Mouse (Mus musculus): ENCODE results near the gene M1ap. TPM values are rescaled to one million over a fixed set of nuclear protein-coding genes. Genes with fewer than 3 reads are reported as not detected.
A peak's percentile ranks its signal among the peaks of the same experiment; 100 is the strongest.

M1ap gene
- polyA plus RNA-seq, 1 experiment from 2014 or later, result 0.81 TPM

GRCm38 (mm10) chr6:82917076-82917777 lies 29.5 kb upstream of the M1ap start:
- Histone ChIP-seq H3K4me3 (no peak overlapping the region), H3K27me3 (ENCODE audit: poor library complexity, severe bottlenecking) (peaks cover 6% of the 10 kb centered on the region; the same call in 1 of the 2 replicates), H3K4me1 (no peaks in the 10 kb centered on the region), H3K36me3 (replicated peaks) (no peaks in the 10 kb centered on the region), H3K27ac (no peak overlapping the region), H3K9me3 (no peaks in the 10 kb centered on the region)
- WGBS, result 85% methylated on average over 26 of the region's 26 CpGs
- no peak for DNase-seq (ENCODE audit: extremely low spot score, low spot score)

GRCm38 (mm10) chr6:82917778-82918129 lies 28.9 kb upstream of the M1ap start:
- WGBS, result 18% methylated on average over 8 of the region's 8 CpGs
- Histone ChIP-seq H3K27ac (no peak overlapping the region), H3K4me1 (no peaks in the 10 kb centered on the region), H3K27me3 (ENCODE audit: poor library complexity, severe bottlenecking) (peaks cover 6% of the 10 kb centered on the region; the same call in 1 of the 2 replicates), H3K4me3 (no peak overlapping the region), H3K9me3 (no peaks in the 10 kb centered on the region), H3K36me3 (replicated peaks) (no peaks in the 10 kb centered on the region)
- DNase-seq (ENCODE audit: extremely low spot score, low spot score), result peak; percentile 58

- WGBS, result 89% methylated on average over 14 of the region's 14 CpGs
- Histone ChIP-seq H3K4me1 (no peaks in the 10 kb centered on the region), H3K4me3 (no peak overlapping the region), H3K27ac (no peak overlapping the region), H3K9me3 (no peaks in the 10 kb centered on the region), H3K27me3 (ENCODE audit: poor library complexity, severe bottlenecking) (peaks cover 6% of the 10 kb centered on the region; the same call in 1 of the 2 replicates), H3K36me3 (replicated peaks) (no peaks in the 10 kb centered on the region)
- no peak for DNase-seq (ENCODE audit: extremely low spot score, low spot score)
Measured at GRCm38 (mm10) chr6:82918371-82918770, 28.3 kb upstream of the M1ap start.

GRCm38 (mm10) chr6:82919520-82919919 lies 27.2 kb upstream of the M1ap start:
- H3K4me1 ChIP-seq, result no peaks in the 10 kb centered on the region
- no peak overlapping the region for H3K27ac ChIP-seq
- 65% methylated on average over 8 of the region's 8 CpGs for WGBS
- no peaks in the 10 kb centered on the region for H3K36me3 ChIP-seq (replicated peaks)
- peaks cover 6% of the 10 kb centered on the region; the same call in 1 of the 2 replicates for H3K27me3 ChIP-seq (ENCODE audit: poor library complexity, severe bottlenecking)
- DNase-seq (ENCODE audit: extremely low spot score, low spot score), result no peak
- no peak overlapping the region for H3K4me3 ChIP-seq
- 0 out of 2 replicates have a peak, but pooled peaks cover 3% of the 10 kb centered on the region for H3K9me3 ChIP-seq

- Histone ChIP-seq H3K9me3 (0 out of 2 replicates have a peak, but pooled peaks cover 3% of the 10 kb centered on the region), H3K27ac (no peak overlapping the region), H3K4me3 (no peak overlapping the region), H3K27me3 (ENCODE audit: poor library complexity, severe bottlenecking) (peaks cover 6% of the 10 kb centered on the region; the same call in 1 of the 2 replicates), H3K36me3 (replicated peaks) (no peaks in the 10 kb centered on the region), H3K4me1 (no peaks in the 10 kb centered on the region)
- WGBS, result 84% methylated on average over 9 of the region's 9 CpGs
- DNase-seq (ENCODE audit: extremely low spot score, low spot score), result no peak
Measured at GRCm38 (mm10) chr6:82921426-82922224, 25.1 kb upstream of the M1ap start.

GRCm38 (mm10) chr6:82925005-82925404 lies 21.7 kb upstream of the M1ap start:
- Histone ChIP-seq H3K36me3 (replicated peaks) (no peaks in the 10 kb centered on the region), H3K27ac (no peak overlapping the region), H3K9me3 (0 out of 2 replicates have a peak, but pooled peaks cover 3% of the 10 kb centered on the region), H3K4me3 (no peak overlapping the region), H3K27me3 (ENCODE audit: poor library complexity, severe bottlenecking) (no peaks in the 10 kb centered on the region), H3K4me1 (no peaks in the 10 kb centered on the region)
- 52% methylated on average over 3 of the region's 3 CpGs for WGBS
- DNase-seq (ENCODE audit: extremely low spot score, low spot score), result no peak

- no peaks in the 10 kb centered on the region for H3K36me3 ChIP-seq (replicated peaks)
- no peak overlapping the region for H3K4me3 ChIP-seq
- H3K9me3 ChIP-seq, result 0 out of 2 replicates have a peak, but pooled peaks cover 3% of the 10 kb centered on the region
- no peak for DNase-seq (ENCODE audit: extremely low spot score, low spot score)
- H3K27me3 ChIP-seq (ENCODE audit: poor library complexity, severe bottlenecking), result 0 out of 2 replicates have a peak, but pooled peaks cover 6% of the 10 kb centered on the region
- no peaks in the 10 kb centered on the region for H3K4me1 ChIP-seq
- WGBS, result 86% methylated on average over 10 of the region's 10 CpGs
- H3K27ac ChIP-seq, result no peak overlapping the region
Measured at GRCm38 (mm10) chr6:82926106-82926505, 20.6 kb upstream of the M1ap start.

GRCm38 (mm10) chr6:82926528-82926927 lies 20.2 kb upstream of the M1ap start:
- Histone ChIP-seq H3K27me3 (ENCODE audit: poor library complexity, severe bottlenecking) (0 out of 2 replicates have a peak, but pooled peaks cover 8% of the 10 kb centered on the region), H3K27ac (no peak overlapping the region), H3K4me3 (no peak overlapping the region), H3K36me3 (replicated peaks) (no peaks in the 10 kb centered on the region), H3K4me1 (no peaks in the 10 kb centered on the region), H3K9me3 (0 out of 2 replicates have a peak, but pooled peaks cover 3% of the 10 kb centered on the region)
- 90% methylated on average over 7 of the region's 7 CpGs for WGBS
- DNase-seq (ENCODE audit: extremely low spot score, low spot score), result no peak

GRCm38 (mm10) chr6:82927617-82928016 lies 19.1 kb upstream of the M1ap start:
- no peaks in the 10 kb centered on the region for H3K4me1 ChIP-seq
- no peaks in the 10 kb centered on the region for H3K36me3 ChIP-seq (replicated peaks)
- no peak overlapping the region for H3K27ac ChIP-seq
- no peak overlapping the region for H3K4me3 ChIP-seq
- 86% methylated on average over 5 of the region's 5 CpGs for WGBS
- H3K27me3 ChIP-seq (ENCODE audit: poor library complexity, severe bottlenecking), result 0 out of 2 replicates have a peak, but pooled peaks cover 8% of the 10 kb centered on the region
- 0 out of 2 replicates have a peak, but pooled peaks cover 3% of the 10 kb centered on the region for H3K9me3 ChIP-seq
- DNase-seq (ENCODE audit: extremely low spot score, low spot score), result no peak

GRCm38 (mm10) chr6:82934616-82935230 lies 12.0 kb upstream of the M1ap start:
- H3K27ac ChIP-seq, result no peak overlapping the region
- H3K27me3 ChIP-seq (ENCODE audit: poor library complexity, severe bottlenecking), result peaks cover 57% of the 10 kb centered on the region
- WGBS, result 89% methylated on average over 3 of the region's 3 CpGs

GRCm38 (mm10) chr6:82939167-82939912 lies 7.4 kb upstream of the M1ap start, which contains the start of gene Sema4f:
Sema4f (minus strand) TSS chr6:82939769.
- Histone ChIP-seq H3K27me3 (ENCODE audit: poor library complexity, severe bottlenecking) (peaks cover 62% of the 10 kb centered on the region), H3K27ac (peak within 1 kb of the TSS; percentile 81), H3K4me1 (peaks cover 15% of the 10 kb centered on the region), H3K9me3 (no peaks in the 10 kb centered on the region), H3K36me3 (replicated peaks) (no peaks in the 10 kb centered on the region), H3K4me3 (peak within 1 kb of the TSS; percentile 72)
- DNase-seq (ENCODE audit: extremely low spot score, low spot score), result peak; percentile 82
- WGBS, result 4% methylated on average over 44 of the region's 44 CpGs

More at GRCm38 (mm10) chr6:82934616-82935230, 12.0 kb upstream of the M1ap start:
- no peaks in the 10 kb centered on the region for H3K36me3 ChIP-seq (replicated peaks)
- no peaks in the 10 kb centered on the region for H3K9me3 ChIP-seq
- peaks cover 13% of the 10 kb centered on the region for H3K4me1 ChIP-seq
- no peak overlapping the region for H3K4me3 ChIP-seq
- DNase-seq (ENCODE audit: extremely low spot score, low spot score), result no peak

GRCm38 (mm10) chr6:82940765-82941164 lies 5.9 kb upstream of the M1ap start:
- Histone ChIP-seq H3K27me3 (ENCODE audit: poor library complexity, severe bottlenecking) (peaks cover 52% of the 10 kb centered on the region), H3K36me3 (replicated peaks) (no peaks in the 10 kb centered on the region), H3K9me3 (no peaks in the 10 kb centered on the region), H3K27ac (no peak overlapping the region), H3K4me1 (peaks cover 15% of the 10 kb centered on the region), H3K4me3 (no peak overlapping the region)
- 83% methylated on average over 3 of the region's 3 CpGs for WGBS
- DNase-seq (ENCODE audit: extremely low spot score, low spot score), result no peak

All from forebrain, embryonic 10.5 days (tissue).